Mouse (Mus musculus) macrophage (primary cell): ENCODE results near the gene Umad1. TPM values are rescaled to one million over a fixed set of nuclear protein-coding genes. Genes with fewer than 3 reads are reported as not detected.
A peak's percentile ranks its signal among the peaks of the same experiment; 100 is the strongest.
"Not testable (repeated sequence)": the region's sequence is repeated elsewhere in the genome, so short reads cannot be mapped to it uniquely, and the experiment has no call there.

ENCODE experiments used
- H3K27ac ChIP-seq: fragments of 350-480 bp; formaldehyde crosslinking; 2 replicates; pipeline ENCODE4 v1.9.0; 2021
- H3K36me3 ChIP-seq: fragments of 350-480 bp; formaldehyde crosslinking; 2 replicates; pipeline ENCODE4 v1.9.0; 2021; ENCODE audit errors: inconsistent target
- H3K4me3 ChIP-seq: fragments of 350-480 bp; formaldehyde crosslinking; 2 replicates; pipeline ENCODE4 v1.9.0; 2021; ENCODE audit errors: inconsistent target
- H3K79me2 ChIP-seq: fragments of 350-480 bp; formaldehyde crosslinking; 2 replicates; pipeline ENCODE4 v1.9.0; 2021; ENCODE audit errors: inconsistent target
- WGBS: methylation state at CpG from one replicate; pipeline ENCODE4 v1.1.7; 2026; ENCODE audit warnings: inconsistent platforms; ENCODE audit not compliant: missing documents; 5-methylcytosine and 5-hydroxymethylcytosine counted together
- polyA plus RNA-seq: library from polyadenylated mRNA; stranded (reverse); fragments of 250-400 nt; gene quantifications from 3 replicates; pipeline ENCODE4 v1.2.4, GENCODE M21; 2018; ENCODE audit warnings: inconsistent platforms

The Umad1 gene
- polyA plus RNA-seq, 1 experiment from 2014 or later, result 11.1 TPM

GRCm38 (mm10) chr6:8286146-8286545 is 27.1 kb downstream of the Umad1 start:
- no peak overlapping the region for H3K27ac ChIP-seq
- no peaks in the 10 kb centered on the region for H3K79me2 ChIP-seq
- H3K36me3 ChIP-seq, result no peaks in the 10 kb centered on the region
- WGBS, result 83% methylated on average over 3 of the region's 3 CpGs
- H3K4me3 ChIP-seq, result no peak overlapping the region

- Histone ChIP-seq H3K79me2 (no peaks in the 10 kb centered on the region), H3K36me3 (no peaks in the 10 kb centered on the region), H3K27ac (peak overlapping the region; percentile 8; the same call in 1 of the 2 replicates), H3K4me3 (no peak overlapping the region)
- WGBS, result 90% methylated on average over 3 of the region's 4 CpGs
These were observed 29.9 kb downstream of the Umad1 start for GRCm38 (mm10) chr6:8288755-8289580.

GRCm38 (mm10) chr6:8294048-8294784 is 35.1 kb downstream of the Umad1 start:
- 97% methylated on average over 4 of the region's 4 CpGs for WGBS
- Histone ChIP-seq H3K4me3 (no peak overlapping the region), H3K27ac (no peak overlapping the region), H3K36me3 (no peaks in the 10 kb centered on the region), H3K79me2 (no peaks in the 10 kb centered on the region)

- H3K79me2 ChIP-seq, result no peaks in the 10 kb centered on the region
- no peak overlapping the region for H3K4me3 ChIP-seq
- no peak overlapping the region for H3K27ac ChIP-seq
- 68% methylated on average over 6 of the region's 6 CpGs for WGBS
- H3K36me3 ChIP-seq, result no peaks in the 10 kb centered on the region
These were observed 40.2 kb downstream of the Umad1 start for GRCm38 (mm10) chr6:8299066-8299863.

- Histone ChIP-seq H3K27ac (no peak overlapping the region), H3K36me3 (no peaks in the 10 kb centered on the region), H3K79me2 (no peaks in the 10 kb centered on the region), H3K4me3 (no peak overlapping the region)
- 88% methylated on average over 6 of the region's 6 CpGs for WGBS
These were observed 49.0 kb downstream of the Umad1 start for GRCm38 (mm10) chr6:8307878-8308775.

GRCm38 (mm10) chr6:8312554-8312953 is 53.5 kb downstream of the Umad1 start:
- Histone ChIP-seq H3K4me3 (no peak overlapping the region), H3K27ac (no peak overlapping the region), H3K79me2 (no peaks in the 10 kb centered on the region), H3K36me3 (no peaks in the 10 kb centered on the region)
- 91% methylated on average over 2 of the region's 2 CpGs for WGBS

- Histone ChIP-seq H3K4me3 (no peak overlapping the region), H3K27ac (no peak overlapping the region), H3K36me3 (no peaks in the 10 kb centered on the region), H3K79me2 (no peaks in the 10 kb centered on the region)
These were observed 57.1 kb downstream of the Umad1 start for GRCm38 (mm10) chr6:8316201-8316600.

GRCm38 (mm10) chr6:8319591-8319990 is 60.5 kb downstream of the Umad1 start:
- no peaks in the 10 kb centered on the region for H3K79me2 ChIP-seq
- 93% methylated on average over 2 of the region's 2 CpGs for WGBS
- H3K4me3 ChIP-seq, result no peak overlapping the region
- no peak overlapping the region for H3K27ac ChIP-seq
- no peaks in the 10 kb centered on the region for H3K36me3 ChIP-seq

- 98% methylated on average over 3 of the region's 3 CpGs for WGBS
These were observed 72.4 kb downstream of the Umad1 start for GRCm38 (mm10) chr6:8331496-8331895.

GRCm38 (mm10) chr6:8333380-8333779 is 74.3 kb downstream of the Umad1 start:
- Histone ChIP-seq H3K79me2 (no peaks in the 10 kb centered on the region), H3K36me3 (no peaks in the 10 kb centered on the region), H3K4me3 (no peak overlapping the region), H3K27ac (no peak overlapping the region)
- 100% methylated on average over 1 of the region's 1 CpGs for WGBS

More at GRCm38 (mm10) chr6:8331496-8331895, 72.4 kb downstream of the Umad1 start:
- not testable (repeated sequence) for H3K4me3 ChIP-seq, H3K27ac ChIP-seq, H3K36me3 ChIP-seq, H3K79me2 ChIP-seq

- no peaks in the 10 kb centered on the region for H3K79me2 ChIP-seq
- no peaks in the 10 kb centered on the region for H3K36me3 ChIP-seq
- no peak overlapping the region for H3K4me3 ChIP-seq
- WGBS, result 83% methylated on average over 8 of the region's 9 CpGs
- H3K27ac ChIP-seq, result no peak overlapping the region
These were observed 77.7 kb downstream of the Umad1 start for GRCm38 (mm10) chr6:8336487-8337390.

- WGBS, result 4% methylated on average over 6 of the region's 6 CpGs
- Histone ChIP-seq H3K36me3 (no peaks in the 10 kb centered on the region), H3K79me2 (no peaks in the 10 kb centered on the region), H3K4me3 (no peak overlapping the region), H3K27ac (no peak overlapping the region)
These were observed 80.4 kb downstream of the Umad1 start for GRCm38 (mm10) chr6:8339453-8339852.

- WGBS, result 87% methylated on average over 4 of the region's 4 CpGs
- Histone ChIP-seq H3K27ac (no peak overlapping the region), H3K4me3 (no peak overlapping the region)
These were observed 84.2 kb downstream of the Umad1 start for GRCm38 (mm10) chr6:8343271-8343670.

More at GRCm38 (mm10) chr6:8343271-8343670, 84.2 kb downstream of the Umad1 start:
- Histone ChIP-seq H3K79me2 (no peaks in the 10 kb centered on the region), H3K36me3 (no peaks in the 10 kb centered on the region)
